Mouse (Mus musculus): ENCODE results near the gene Fam149a.
A peak's percentile ranks its signal among the peaks of the same experiment; 100 is the strongest.

Fam149a gene

DNA sequence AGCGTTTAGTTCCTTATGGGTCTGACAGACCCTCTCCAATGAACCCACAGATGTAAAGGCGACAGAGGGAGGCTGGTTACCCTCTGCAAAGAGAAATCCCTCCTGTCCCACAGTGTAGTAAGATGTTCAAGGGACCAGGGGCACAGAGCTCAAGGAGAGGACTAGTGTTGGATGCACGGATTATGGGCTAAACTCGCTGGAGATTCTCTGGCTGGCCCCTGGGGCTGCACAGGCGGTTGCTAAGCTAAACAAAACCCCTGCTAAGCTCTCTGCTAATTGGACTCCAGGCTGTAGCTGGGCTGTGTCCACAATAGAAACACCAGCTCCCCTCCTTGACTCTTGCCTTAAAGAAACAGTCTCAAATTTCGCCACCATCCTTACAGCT, at the start of gene Fam149a:
TSS of gene Fam149a (minus strand) at position 329 of the 385 bp plus-strand sequence.
- no peak for DNase-seq (ENCODE audit: low read depth, low spot score)

DNA sequence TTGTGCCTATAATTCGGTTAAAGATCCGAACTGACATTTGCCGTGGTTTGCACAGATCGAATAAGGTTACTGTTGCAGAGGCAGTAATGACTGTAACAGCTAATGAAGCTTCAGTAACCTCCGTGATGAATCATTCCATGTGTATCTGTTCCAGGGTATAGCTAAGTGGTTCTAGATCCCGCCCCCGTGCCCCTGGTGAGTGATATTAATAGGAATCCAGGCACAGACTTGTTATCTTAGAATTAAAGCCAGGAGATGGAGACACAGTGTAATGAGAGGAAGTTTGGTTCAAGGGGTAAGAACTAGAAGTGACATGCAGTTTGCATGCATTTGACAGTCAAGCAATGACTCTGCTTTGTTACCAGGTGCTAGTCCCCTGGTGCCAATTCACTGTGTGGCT, 38.1 kb upstream of the Fam149a start:
- DNase-seq (ENCODE audit: low read depth, low spot score) = no peak

DNA sequence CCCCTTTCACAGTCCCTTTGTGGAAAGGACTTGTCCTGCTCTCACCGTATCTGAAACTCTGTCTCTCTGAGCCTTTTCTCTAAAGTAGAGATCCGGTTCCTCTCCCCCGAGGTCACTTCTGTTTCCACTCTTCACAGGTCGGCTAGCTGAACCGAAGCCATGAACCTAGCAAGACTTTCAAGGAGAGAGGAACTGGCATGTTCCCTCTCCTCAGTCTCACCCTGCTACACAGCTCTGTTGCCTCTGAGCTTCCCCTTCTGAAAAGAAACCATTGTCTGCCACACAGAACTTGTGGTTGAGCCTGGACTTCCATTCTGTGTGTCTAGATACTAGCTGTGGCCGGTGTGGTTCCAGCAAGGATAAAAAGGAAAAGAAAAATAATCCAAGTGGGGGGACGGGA, 32.9 kb upstream of the Fam149a start:
- no peak for DNase-seq (ENCODE audit: low read depth, low spot score)

DNA sequence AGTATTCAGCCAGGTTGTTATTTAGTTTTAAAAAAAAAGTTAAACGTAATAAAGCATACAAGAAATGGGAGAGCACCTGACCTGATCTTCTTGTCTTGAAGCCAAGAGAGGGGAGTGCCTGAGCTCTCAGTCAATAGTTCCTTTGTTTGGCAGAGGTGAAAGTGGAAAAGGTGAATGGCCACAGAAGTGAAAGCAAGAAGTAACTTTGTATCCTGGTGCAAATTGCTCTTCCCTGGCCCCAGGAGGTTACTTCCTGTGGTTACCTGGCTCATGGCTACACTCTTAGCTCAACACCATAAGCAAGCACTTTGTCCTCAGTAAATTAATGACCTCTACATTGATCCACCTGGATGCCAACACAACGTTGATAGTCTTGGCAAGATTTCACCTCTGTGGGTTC, 28.8 kb upstream of the Fam149a start, which contains the start of gene Tlr3:
TSS of gene Tlr3 (minus strand) at position 199 of the 400 bp plus-strand sequence.
- DNase-seq (ENCODE audit: low read depth, low spot score) = no peak

DNA sequence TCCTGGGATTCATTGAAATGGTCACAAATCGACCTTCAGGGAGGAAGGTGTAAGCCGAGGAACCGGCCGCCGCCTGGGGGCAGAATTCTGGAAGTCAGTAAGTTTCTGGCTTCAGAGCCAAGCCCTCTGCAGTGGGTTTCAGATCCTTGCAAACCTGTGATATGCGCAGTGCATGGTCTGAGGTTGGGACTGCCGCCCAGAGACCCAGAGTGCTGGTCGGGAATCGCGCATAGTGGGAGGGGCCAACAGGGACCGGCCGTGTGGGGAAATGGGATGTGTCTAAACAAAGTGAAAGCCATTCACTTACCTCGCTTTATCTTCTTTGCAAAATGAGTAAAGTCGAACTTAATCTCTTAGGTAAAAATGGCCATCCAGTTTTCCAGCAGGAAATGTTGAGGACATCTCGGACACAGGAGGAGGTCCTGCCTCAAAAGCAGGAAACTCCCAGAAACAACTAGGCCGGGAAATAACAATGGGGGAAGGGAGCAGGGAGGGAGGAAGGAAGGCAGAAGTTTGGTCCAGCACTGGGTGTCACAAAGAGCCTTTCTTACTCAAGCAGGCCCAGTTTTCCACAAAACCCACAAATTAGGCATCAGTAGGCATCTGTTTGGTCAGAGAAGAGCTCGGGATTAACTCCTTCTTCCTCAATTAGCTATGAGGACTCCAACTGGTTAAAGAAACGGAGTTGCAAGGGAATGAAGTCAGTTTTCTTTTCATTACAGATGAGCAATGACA, 28.2 kb upstream of the Fam149a start:
- peak; percentile 83 for DNase-seq (ENCODE audit: low read depth, low spot score)

DNA sequence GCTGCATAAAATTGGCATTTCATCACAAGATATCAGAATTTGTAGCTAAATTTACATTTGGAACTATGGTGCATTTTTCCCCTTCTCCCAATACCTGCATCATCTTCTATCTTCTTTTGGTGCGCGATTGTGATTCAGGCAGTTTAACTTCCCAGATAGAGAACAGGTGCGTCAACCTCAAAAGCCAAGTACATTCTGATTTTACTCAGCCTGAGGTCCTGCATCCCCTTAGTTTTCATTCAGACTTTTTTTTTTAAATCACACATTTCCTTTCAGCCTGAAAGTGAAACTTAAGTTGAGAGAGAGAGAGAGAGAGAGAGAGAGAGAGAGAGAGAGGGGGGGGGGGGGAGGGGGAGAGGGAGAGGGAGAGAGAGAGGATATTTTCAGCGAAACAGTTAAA, 27.6 kb upstream of the Fam149a start:
- DNase-seq (ENCODE audit: low read depth, low spot score) = no peak

DNA sequence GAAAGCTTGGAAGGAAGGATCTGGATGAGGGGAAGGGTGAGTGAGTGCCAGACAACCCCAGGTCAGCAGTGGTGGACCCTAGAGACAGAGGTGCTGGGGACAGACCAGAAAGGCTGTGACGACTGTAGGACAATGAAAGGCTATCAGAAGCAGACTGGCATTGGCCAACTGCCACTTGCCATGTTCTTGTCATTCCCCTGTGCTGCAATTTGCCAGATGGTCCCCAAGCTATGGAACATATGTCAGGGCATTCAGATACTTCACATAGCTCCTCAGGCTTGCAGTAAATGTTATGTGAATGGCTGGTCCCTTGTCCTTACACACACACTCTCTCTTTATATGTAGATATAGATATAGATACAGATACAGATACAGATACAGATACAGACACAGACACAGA, 1.2 kb upstream of the Fam149a start:
- DNase-seq (ENCODE audit: low read depth, low spot score) = no peak

DNA sequence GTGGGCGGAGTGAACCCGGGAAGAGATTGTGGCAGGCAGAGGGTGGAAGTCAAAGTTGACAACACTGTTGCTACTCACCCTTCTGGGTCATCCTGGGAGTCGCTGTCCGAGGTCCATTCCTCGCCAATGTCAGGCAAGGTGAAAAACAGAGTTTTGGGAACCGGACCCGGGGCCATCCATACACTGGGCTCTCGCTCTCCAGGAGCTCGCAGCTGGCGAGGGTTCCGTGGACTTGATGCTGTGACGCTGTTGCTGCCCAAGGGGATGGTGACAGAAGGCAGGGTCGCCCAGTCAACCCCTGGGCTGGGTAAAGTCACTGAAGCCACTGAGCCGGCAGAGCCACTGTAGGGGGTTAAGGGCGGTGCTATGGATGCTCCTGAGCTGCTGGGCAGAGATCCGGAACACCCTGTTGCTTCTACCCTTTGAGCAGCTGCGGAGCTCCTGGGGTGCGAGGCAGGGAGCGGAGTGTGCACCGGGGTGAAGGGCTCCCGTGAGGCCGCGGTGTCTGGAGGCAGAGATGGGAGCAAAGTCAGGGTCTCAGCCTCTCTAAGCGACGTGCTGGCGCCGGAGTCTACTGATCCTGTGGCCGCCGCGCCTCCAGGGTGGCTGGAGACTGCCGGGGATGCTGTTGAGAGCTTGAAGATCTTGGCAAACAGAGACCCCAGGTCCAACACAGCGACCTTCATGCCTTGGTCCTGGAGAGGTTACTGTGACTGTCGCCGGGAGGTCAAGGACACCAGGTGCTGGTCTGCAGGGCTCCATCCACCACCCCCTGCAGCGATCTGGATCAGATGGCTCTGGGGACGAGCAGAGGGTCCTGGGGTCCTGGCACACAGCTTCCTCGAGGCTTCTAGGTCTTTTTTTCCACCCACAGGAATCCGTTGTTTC, 772 bp downstream of the Fam149a start:
- peak; percentile 32 for DNase-seq (ENCODE audit: low read depth, low spot score)

DNA sequence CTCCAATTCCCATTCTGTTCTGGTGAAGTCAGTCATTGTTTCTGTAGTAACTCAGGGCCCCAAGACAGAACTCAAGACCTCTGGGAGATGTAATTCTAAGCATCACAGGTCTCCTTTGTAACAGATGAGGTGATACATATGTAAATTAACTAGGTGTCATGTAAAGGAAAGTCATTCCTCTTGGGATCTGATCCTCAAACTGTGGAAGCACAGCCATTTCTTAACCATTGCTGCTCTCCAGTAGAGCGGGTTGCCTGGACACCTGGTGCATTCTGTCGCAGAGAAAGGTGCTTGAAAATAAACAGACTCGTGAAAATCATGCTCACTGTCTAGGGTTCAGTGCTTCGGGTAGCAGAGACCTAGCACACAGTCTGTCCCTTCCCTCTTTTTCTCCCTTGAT, 1.5 kb downstream of the Fam149a start:
- DNase-seq (ENCODE audit: low read depth, low spot score) = peak; percentile 36

DNA sequence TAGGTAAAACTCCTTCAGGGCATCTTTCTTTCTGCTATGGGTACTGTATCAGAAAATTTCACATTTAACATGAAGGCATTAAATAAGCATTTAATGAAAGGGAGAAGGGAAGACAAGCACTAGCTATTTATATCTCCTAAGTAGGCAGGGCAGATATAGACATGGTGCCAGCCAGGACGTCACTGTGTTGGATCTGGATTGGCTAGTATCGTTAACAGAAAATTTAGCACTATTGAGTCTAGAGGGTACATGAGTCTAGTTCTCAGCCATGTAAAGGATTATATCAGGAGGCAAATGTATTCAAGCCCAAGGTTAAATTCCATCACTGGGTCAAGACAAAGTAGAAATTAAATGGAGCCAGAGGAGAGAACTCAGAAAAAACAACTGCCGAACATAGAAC, 8.0 kb downstream of the Fam149a start:
- no peak for DNase-seq (ENCODE audit: low read depth, low spot score)

DNA sequence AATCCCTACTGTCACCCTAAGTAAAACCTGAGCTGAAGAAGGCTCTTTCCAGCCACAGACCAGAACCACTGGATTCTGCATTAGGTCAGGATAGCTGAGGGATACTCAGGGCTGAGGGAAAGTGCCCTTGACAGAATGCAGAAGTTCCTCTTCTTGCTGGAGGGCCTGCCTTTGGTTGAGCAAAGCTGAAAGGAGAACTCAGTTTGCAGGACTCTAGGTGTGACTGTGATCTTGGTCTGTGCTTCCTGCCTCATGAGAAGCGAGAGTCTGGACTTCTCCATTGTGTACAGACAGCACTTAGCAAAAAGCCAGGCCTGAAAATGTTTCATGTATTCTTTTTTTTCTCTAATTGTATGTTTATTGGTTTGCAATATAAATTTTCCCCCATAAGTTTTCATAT, 14.9 kb downstream of the Fam149a start:
- no peak for DNase-seq (ENCODE audit: low read depth, low spot score)

DNA sequence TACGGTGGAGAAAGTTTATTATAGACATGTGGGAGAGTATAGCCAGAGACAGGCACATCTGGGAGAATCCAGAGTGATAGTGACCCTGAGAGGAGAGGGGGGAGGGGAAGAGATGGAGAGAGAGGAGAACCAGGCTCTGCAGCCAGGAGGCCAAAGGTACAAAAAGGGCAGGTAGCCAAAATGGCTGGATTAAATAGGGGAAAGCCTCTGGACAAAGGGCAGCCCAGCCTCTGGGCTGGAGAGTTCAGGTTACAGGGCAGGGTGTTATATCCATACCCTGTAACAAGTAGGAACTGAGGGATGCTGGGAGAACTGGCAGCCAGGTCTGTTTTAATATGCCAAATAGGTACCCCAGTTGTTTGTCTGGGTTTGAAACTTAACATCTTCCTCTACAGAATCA, 18.9 kb downstream of the Fam149a start:
- no peak for DNase-seq (ENCODE audit: low read depth, low spot score)

DNA sequence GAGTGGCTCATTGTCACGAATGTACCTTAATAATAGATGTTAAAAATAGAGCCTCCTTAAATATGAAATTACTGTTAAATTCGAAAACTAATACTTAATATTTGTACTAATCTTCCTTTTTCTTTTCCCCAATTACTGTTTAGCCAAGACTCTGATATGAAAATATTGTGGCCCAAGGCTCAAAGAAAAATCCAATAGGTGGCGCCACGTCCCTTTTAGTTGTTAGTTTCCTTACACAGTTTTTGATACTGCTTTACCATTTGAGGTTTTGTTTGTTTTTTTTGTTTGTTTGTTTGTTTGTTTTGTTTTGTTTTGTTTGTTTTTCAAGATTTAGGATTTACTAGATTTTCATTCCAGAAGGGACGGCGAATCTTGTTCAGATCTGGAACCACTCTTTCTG, 19.8 kb downstream of the Fam149a start:
- DNase-seq (ENCODE audit: low read depth, low spot score) = no peak

DNA sequence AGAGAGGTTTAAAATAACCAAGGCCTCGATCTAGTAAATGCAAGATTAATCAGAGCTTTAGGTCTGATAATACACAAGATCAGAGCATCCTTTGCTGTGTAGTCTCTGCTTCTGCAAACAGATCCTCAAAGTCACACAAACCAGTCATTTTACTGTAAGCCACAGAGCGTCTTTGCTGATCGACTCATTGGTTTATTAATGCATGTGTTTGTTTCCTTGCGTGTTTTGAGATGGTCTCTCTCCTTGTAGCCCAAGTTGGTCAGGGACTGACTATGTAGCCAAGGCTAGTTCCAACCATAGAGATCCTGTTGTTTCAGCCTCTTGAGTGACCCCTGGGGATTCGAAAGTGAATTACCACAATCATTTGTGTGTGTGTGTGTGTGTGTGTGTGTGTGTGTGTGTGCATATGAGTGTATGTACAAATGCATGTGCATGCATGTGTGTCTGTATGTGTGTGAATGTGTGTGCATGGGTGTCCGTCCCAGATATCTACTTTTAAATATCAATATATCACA, 22.9 kb downstream of the Fam149a start:
- peak; percentile 44 for DNase-seq (ENCODE audit: low read depth, low spot score)

DNA sequence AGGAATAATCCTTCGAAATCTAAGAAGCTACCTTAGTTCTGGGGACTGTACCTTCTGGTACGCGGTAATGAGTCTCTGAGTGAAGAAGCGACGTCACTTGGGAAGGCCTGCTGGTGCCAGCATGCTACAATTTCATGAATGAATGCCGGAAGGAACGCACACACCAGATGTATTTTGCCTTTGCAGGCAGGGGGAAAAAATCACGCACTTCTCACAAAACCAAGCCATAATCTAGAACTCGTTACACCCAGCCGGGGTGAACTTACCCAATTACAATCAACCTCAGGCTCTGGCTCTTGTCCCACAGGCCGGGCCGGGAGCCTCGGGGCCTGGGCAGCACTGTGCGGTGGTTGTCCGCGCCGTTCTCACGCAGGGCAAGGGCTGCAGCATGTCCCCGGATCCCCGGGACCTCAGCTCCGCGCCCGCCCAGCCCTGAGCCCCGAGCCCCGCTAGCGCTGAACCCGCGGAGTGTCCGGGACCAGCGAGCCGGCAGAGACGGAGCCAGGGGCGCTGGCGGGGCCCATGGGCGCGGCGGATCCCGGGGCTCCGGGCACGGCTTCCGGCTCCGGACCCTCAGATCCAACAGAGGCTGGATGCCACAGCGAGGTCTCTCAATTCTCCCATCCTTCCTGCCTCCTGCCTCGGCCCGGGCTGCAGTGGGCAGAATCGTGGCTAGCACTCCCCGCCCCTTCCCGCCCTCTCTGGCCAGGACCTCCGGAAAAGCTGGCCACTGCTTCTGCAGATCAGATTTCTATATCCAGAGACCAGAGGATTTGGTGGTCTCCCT, 23.8 kb downstream of the Fam149a start:
- peak; percentile 35 for DNase-seq (ENCODE audit: low read depth, low spot score)

DNA sequence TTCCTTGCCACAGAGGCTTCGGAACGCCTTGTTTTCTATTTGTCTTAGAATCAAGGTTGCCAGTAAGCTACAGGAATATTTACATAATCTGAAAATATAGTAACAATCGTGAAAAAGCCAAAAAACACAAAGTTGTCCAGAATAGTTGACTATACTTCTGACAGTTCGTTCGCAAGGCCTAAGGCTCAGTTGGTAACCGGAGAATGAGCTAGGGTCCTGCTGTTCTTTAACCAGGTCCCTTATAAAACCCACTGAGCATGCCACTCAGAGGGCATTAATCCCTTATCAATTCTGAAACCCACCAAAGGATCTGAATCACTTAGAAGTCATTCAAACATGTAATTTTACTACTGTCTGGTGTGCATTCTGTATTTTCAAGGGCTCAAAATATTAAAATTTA, 26.3 kb downstream of the Fam149a start:
- no peak for DNase-seq (ENCODE audit: low read depth, low spot score)

DNA sequence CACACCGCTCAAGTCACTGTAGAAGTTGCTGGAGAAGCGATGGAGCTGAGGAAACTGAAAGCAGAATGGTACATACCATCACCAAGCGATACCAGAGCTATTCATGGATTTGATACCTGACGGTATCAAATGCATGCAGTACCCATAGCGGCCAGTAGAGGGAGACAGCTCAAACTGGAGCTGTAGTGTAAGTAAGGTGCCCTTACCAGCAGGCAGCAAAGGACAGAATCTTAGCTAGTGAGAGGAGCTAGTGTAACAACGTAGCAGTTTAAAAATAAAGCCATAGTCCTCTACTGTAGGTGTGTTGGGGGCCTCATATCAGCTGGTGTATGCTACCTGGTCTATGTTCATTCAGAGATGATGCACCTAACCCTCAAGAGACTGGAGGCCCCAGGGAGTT, 37.1 kb downstream of the Fam149a start:
- peak; percentile 89 for DNase-seq (ENCODE audit: low read depth, low spot score)

DNA sequence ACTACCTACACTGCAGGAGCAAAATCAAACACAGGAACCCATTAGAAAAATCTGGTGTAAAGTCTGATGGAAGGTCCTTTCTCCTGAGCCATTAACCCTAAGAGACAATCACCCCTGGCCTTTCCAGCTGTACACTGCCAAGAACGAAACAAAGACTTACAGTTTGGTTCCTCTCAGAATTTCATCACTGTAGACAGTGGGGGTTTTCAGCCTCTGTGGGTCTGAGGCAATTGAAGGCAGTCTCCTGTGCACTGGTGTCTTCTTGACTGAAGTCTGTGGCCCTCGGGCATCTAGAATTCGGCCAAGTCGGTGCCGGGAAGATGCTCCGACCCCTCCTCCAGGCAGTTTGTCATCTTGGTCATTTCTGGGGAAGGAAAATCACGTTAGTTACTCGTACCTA, 37.8 kb downstream of the Fam149a start:
- no peak for DNase-seq (ENCODE audit: low read depth, low spot score)

DNA sequence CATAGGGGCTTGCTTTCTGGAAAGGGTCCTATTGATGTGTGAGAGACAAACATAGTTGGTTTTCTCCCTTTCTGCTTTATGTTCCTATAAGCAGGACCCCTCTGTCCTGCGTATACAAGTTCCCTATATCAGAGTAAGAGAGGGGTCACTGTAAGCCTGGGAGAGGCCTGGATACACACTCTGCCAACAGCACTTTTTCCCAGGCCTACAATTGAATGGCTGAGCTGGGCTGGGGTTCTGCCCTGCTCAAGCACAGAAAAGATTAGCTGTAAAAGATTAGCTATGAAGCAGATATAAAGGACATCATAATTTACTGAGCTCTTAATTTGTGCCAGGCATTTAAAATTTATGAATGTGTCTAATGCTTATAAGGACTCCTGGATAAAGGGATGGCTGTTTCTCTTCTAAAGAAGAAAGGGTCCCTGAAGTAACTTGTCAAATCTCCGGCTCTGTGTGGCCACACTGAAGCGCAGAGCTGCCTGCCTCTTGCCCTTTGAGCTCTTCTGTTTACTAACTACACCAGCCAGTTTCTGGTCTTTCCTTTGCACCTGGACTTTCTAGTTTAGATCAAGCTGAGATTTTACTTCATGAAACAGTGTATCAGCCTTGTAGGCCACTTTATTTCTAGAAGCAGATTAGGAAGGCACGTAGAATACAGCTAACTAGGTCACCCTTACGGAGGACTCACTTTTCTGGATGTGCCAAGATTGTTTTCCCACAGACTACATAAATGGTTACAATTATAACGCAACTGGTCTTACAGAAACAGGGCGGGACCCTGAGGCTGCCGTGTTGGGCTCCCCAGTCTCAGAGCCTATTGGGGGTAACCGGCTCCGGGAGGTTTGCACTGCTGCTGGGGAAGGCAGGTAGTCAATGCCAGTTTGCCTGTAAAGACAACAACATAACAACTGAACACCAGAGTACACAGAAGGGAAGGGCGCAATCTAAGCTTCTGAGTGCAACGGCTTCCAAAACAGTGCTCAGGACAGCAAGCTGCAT, 40.2 kb downstream of the Fam149a start:
- no peak for DNase-seq (ENCODE audit: low read depth, low spot score)

DNA sequence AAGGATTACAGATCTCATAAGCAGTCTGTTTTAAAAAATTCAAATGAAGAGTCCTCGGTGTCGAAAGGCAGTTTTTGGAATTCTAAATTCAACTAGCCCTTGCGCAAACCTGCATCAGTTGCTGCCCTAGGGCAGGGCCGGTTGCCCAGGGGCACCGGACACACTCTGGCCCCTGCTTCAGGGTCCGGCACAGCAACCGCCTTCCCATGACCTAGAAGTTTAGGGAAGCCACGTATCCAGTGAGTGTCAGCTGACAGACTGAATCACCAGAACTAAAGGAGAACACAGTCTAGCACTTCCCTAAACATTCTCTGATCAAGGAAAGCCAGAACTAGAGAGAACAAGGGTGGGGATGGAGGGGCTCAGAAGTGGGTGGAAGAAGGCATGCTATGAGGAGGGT, 48.6 kb downstream of the Fam149a start:
- no peak for DNase-seq (ENCODE audit: low read depth, low spot score)
